Mouse (Mus musculus): Measurements from ENCODE around the gene Nrxn2.

The Nrxn2 gene

GRCm38 (mm10) chr19:6514940-6515339 is 96.4 kb downstream of the Nrxn2 start:
- in situ Hi-C loops (cut with MboI, MseI), result no loop called here

GRCm38 (mm10) chr19:6515448-6515847 is 96.9 kb downstream of the Nrxn2 start:
- in situ Hi-C loops (cut with MboI, MseI), result no loop called here

DNA sequence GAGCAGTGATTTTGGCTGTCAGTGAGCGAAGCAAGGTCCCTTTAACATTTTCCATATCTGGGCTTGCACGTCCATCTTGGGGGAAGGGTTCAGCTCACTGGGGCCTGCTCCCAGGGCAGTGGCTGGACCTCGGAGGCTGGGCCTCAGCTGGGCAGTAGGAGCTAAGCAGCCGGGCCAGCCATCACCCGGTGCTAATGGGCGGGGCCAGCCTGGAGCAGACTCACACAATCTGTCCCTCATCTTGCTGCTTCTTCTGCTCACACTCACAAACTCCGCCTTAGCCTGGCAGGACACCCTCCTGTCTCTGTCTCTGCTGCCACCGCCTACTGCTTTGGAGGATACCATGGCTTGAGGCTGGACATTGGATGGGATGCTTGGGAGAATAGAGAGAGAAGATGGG is 97.6 kb downstream of the Nrxn2 start:
- in situ Hi-C loops (cut with MboI, MseI), result no loop called here

DNA sequence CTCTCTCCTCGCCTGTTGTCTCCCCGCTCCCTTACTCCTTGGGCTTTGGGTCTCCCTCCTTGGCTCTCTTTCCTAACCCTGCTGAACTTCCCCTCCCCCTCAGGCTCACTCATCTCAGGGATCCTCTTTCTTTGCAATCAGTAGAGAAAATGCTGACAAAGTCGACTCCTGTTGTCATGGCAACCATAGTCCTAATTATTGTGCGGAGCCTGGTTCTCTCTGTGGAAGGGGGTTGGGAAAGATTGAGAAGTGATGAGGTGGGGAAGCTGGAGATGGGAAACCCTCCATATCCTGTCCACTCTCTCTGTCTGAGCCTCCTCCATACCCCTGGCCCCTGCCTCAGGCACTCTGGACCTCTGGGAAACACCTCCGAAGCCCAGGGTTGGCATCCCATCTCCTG is 100.1 kb downstream of the Nrxn2 start:
- in situ Hi-C loops (cut with MboI, MseI), result no loop called here

DNA sequence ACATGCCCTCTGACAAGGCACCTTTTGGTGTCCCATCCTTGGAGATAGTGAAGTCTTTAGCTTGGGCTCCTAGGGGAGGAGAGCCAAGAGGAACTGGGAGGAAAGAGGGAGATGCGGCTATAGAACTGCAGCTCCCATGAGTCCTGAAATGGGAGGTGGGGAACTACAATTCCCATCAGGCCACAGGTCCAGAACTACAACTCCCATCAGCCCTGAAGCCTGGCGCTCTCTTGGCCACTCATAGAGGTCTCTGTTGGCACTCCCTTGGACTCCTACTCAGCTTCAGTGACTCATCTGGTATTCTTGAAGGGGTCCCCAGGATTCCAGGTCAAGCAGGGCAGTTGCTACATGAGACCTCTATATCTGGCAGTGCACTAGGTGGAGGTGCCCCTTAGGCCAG is 101.0 kb downstream of the Nrxn2 start:
- in situ Hi-C loops (cut with MboI, MseI), result no loop called here

DNA sequence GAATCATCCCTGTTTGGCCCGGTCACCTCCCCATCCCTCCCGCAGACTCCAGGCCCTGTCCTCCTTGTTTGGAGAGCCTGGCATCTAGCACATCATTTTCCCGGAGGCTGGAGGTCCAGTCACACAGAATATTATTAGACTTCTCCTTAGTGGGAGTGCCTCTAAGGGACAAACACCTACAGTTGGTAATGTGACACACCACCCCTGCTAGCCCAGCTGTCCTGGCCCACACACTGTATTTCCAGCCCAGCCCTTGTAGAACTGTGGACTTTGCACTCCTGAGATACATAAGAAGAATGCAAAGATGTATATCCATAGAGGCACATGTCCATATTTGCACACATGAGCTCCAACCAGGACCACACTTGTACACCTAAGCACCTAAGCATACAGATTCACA is 103.1 kb downstream of the Nrxn2 start:
- in situ Hi-C loops (cut with MboI, MseI), result loop anchor here (10.0 kb wide), 1 partner anchor 163 kb away; no protein-coding TSS in a partner anchor

DNA sequence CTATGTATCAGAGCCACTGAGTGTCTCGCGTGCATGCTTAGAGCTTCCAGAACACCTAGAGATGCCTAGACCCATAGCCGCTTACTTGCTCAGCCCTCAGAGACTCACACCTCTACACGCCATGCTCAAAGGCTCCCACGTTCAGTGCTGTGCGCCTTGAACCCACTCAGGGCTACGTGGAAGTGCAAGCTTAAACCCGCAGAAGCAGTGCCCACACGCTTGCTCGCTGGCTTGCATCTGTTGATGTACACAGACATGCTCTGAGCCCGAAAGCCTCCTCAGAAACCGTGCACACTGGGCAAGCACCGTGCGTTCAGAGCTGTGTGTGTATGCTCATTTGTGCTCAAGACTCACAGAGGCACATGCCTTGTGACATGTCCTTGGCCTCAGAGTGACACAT is 103.8 kb downstream of the Nrxn2 start:
- in situ Hi-C loops (cut with MboI, MseI), result loop anchor here (10.0 kb wide), 1 partner anchor 163 kb away; no protein-coding TSS in a partner anchor

- in situ Hi-C loops (cut with MboI, MseI), result loop anchor here (10.0 kb wide), 1 partner anchor 160 kb away; no protein-coding TSS in a partner anchor
These were observed 106.5 kb downstream of the Nrxn2 start for GRCm38 (mm10) chr19:6525023-6525422.

- in situ Hi-C loops (cut with MboI, MseI), result loop anchor here (10.0 kb wide), 1 partner anchor 159 kb away; no protein-coding TSS in a partner anchor
These were observed 107.5 kb downstream of the Nrxn2 start for GRCm38 (mm10) chr19:6526010-6526409.

GRCm38 (mm10) chr19:6527439-6527838 is 108.9 kb downstream of the Nrxn2 start:
- in situ Hi-C loops (cut with MboI, MseI), result loop anchor here (10.0 kb wide), 1 partner anchor 157 kb away; no protein-coding TSS in a partner anchor

DNA sequence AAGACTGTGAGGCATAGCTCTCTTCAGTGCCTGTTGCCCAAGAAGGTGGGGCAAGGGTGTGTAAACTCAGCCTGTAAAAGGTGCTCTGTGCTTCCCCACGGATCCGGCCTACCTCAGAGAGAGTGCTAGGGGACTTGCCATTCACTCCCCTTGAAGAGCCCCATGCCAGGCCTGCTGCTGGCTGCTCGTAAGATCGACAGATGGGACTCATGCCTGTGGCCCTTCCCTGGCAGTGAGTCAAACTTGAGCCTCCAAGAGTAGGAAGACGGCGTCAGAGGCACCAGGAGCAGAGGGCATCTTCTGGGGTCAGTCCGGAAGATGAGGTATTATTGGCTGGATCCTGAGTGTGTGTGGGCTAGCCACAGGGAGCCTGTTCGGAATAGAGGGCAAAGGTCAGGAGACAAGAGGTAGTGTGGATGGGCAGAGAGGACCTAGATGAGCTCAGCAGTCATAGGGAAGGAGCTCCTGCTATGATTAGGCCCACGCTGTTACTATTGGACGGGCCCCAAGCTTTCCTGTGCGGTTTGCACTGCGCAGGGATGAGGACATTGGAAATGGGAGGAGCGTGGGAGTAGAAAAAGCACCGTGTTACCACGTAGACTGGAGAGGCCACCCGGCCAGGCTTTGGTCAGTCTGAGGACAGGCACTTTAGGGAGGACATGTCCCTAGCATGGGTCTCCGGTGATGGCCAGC is 109.5 kb downstream of the Nrxn2 start:
- in situ Hi-C loops (cut with MboI, MseI), result loop anchor here (10.0 kb wide), 1 partner anchor 157 kb away; no protein-coding TSS in a partner anchor

GRCm38 (mm10) chr19:6529265-6529985 is 110.9 kb downstream of the Nrxn2 start:
- in situ Hi-C loops (cut with MboI, MseI), result loop anchor here (10.0 kb wide), 1 partner anchor 155 kb away; no protein-coding TSS in a partner anchor

DNA sequence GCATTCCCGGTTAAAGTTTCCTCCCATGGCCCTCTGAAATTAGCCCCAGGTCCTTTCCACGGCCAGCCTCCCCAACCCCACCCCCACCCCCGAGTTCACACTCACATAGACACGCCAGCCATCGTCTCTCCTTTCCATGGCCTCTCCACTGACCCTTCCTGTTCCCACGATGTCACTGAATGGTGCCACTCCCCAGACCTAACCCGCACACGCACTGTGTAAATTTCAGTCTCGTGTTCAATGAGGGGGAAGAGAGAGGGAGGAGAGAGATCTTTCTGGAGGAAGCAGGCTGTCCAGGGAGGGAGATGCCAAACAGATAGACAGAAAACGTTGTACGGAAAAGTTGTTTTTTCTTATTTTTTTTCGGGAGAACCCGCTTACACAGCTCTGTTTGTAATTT is 111.8 kb downstream of the Nrxn2 start:
- in situ Hi-C loops (cut with MboI, MseI), result loop anchor here (10.0 kb wide), 1 partner anchor 284 kb away; no protein-coding TSS in a partner anchor

DNA sequence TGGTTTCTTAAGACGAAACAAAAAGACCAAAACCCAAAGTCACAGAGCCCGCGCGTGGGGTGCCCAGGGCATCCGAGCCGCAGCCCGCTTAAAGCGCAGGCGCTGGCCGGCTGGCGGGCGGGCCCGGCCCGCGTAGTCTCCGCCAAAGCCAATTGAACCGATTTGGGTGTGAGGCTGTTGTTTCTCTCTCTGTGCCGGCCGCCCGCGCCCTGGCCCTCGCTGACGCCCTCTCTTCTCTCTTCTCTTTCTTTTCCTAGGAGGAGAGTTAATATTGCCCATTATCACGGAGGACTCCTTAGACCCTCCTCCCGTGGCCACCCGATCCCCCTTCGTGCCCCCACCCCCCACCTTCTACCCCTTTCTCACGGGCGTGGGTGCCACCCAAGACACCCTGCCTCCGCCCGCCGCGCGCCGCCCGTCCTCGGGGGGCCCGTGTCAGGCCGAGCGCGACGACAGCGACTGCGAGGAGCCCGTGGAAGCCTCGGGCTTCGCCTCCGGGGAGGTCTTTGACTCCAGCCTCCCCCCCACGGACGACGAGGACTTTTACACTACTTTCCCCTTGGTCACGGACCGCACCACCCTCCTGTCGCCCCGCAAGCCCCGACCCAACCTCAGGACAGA is 112.6 kb downstream of the Nrxn2 start:
- in situ Hi-C loops (cut with MboI, MseI), result loop anchor here (10.0 kb wide), 1 partner anchor 284 kb away; no protein-coding TSS in a partner anchor

DNA sequence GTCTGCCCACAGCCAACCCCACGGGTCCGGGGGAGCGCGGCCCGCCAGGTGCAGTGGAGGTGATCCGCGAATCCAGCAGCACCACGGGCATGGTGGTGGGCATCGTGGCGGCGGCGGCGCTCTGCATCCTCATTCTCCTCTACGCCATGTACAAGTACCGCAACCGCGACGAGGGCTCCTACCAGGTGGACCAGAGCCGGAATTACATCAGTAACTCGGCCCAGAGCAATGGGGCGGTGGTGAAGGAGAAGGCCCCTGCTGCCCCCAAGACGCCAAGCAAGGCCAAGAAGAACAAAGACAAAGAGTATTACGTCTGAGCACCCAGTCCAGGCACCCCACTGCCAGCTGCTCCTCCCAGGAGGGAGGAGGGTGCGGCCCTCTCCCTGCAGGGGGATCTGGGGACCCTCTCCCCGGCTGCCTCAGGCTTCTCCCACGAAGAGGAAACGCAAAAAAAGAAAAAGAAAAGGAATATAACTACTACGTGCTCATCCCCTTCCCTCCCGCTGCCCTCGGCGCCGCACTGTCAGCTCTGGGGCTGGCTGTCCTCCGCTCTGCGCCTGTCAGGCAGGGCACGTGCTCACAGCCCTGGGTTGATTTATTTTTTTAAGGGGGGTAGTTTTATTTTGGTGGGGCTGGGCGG is 113.4 kb downstream of the Nrxn2 start:
- in situ Hi-C loops (cut with MboI, MseI), result loop anchor here (10.0 kb wide), 1 partner anchor 283 kb away; no protein-coding TSS in a partner anchor

DNA sequence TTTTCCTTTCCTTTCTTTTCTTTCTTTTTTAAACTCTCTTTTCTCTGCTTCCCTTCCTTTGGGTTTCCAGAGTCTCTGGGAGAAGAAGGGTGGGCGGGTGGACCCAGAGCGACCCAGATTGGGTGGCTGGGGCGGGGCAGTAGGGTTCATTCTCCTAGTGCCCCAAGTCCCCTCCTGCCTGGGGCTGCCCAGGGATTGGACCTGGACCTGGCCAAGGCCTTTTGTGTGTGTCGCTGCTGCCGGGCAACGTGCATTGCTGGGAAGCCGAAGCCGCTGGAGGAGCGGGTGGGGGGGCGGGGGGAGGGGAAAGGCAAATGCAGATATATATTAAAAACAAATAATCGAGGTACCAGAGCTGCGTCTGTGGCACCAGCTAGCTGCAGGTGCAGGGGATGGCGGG is 114.1 kb downstream of the Nrxn2 start:
- in situ Hi-C loops (cut with MboI, MseI), result loop anchor here (10.0 kb wide), 1 partner anchor 282 kb away; no protein-coding TSS in a partner anchor

GRCm38 (mm10) chr19:6533290-6534117 is 115.0 kb downstream of the Nrxn2 start:
- in situ Hi-C loops (cut with MboI, MseI), result loop anchor here (10.0 kb wide), 1 partner anchor 281 kb away; no protein-coding TSS in a partner anchor

GRCm38 (mm10) chr19:6534118-6534415 is 115.5 kb downstream of the Nrxn2 start:
- in situ Hi-C loops (cut with MboI, MseI), result loop anchor here (10.0 kb wide), 1 partner anchor 281 kb away; no protein-coding TSS in a partner anchor

DNA sequence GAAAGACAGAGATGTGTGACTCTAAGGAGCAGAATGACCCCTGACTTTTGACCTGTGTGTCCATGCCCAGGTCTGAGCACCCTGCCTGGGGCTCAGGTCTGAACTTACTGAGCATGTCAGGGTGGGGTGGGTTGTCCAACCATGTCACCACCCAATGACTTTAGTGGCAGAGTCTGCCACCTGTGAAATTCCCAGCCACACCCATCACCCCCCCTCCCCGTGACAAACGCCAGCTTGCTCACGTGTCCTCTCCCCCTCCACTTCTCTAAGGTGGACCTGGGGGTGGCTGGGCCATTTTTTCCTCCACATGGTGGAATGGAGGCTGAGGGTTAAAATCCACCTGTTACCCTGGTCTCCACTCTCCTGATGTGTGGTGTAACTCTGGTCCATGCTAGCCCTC is 117.7 kb downstream of the Nrxn2 start:
- in situ Hi-C loops (cut with MboI, MseI), result loop anchor here (10.0 kb wide), 1 partner anchor 279 kb away; no protein-coding TSS in a partner anchor

GRCm38 (mm10) chr19:6536696-6537095 is 118.2 kb downstream of the Nrxn2 start:
- in situ Hi-C loops (cut with MboI, MseI), result loop anchor here (10.0 kb wide), 1 partner anchor 278 kb away; no protein-coding TSS in a partner anchor
